Mouse (Mus musculus): ENCODE measurements at regions not wholly inside any gene's neighbourhood (a gene's known extent, or its start where the extent isn't known, plus 50 kb on each side); places are given as distances from the start of the nearest gene placed in this dataset.

GRCm38 (mm10) chr10:99959279-99959678, 56.2 kb upstream of the Kitl start:
- in situ Hi-C loops (cut with MboI, MseI): loop anchor here (10.0 kb wide), 1 partner anchor 76 kb away; no protein-coding TSS in a partner anchor

- in situ Hi-C loops (cut with MboI, MseI): loop anchor here (10.0 kb wide), 1 partner anchor 82 kb away; no protein-coding TSS in a partner anchor
Measured at GRCm38 (mm10) chr10:99952486-99952885, 62.9 kb upstream of the Kitl start.

- in situ Hi-C loops (cut with MboI, MseI): loop anchor here (10.0 kb wide), 1 partner anchor 83 kb away; no protein-coding TSS in a partner anchor
Measured at GRCm38 (mm10) chr10:99951718-99952117, 63.7 kb upstream of the Kitl start.

DNA sequence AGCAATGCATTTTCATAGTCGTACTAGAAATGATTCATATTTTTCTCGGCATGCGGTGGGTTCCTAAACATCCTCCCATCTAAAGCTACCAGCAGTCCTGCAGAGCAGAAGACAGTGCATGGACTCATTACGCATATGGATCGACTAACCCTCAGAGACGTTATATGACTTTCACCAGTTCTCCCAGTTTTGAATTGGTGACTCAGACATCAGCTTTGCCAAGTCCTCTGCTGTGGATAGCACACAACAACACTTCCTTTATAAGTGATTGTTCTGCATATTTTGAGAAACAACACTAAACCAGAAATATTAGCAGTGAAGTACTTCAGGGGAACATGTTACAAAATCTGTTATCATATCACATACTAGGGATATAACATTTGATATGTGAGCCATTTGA, 64.1 kb upstream of the Kitl start:
- in situ Hi-C loops (cut with MboI, MseI): loop anchor here (10.0 kb wide), 1 partner anchor 83 kb away; no protein-coding TSS in a partner anchor

GRCm38 (mm10) chr10:99948740-99949139, 66.7 kb upstream of the Kitl start:
- in situ Hi-C loops (cut with MboI, MseI): no loop called here

DNA sequence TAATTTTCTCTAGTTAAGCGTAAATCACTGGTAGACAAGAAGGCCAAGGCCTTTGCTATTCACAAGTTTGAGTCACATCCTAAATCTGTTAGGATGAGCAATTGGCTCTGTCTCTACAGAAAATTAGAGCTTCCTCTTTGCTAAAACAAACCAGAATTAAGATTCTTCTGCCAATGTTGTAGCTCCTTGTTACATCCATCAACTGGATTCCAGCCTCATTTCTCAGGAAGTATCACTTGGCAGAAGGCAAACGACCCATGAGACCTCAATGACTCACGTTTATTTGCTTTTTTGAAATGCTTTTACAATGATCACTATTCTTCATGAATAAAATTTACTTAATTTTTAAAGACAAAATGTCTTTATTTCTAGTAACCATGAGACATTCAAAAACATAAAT, 70.0 kb upstream of the Kitl start:
- in situ Hi-C loops (cut with MboI, MseI): no loop called here

GRCm38 (mm10) chr10:99941665-99942064, 73.8 kb upstream of the Kitl start:
- in situ Hi-C loops (cut with MboI, MseI): no loop called here

GRCm38 (mm10) chr10:99938901-99939300, 76.5 kb upstream of the Kitl start:
- in situ Hi-C loops (cut with MboI, MseI): no loop called here

DNA sequence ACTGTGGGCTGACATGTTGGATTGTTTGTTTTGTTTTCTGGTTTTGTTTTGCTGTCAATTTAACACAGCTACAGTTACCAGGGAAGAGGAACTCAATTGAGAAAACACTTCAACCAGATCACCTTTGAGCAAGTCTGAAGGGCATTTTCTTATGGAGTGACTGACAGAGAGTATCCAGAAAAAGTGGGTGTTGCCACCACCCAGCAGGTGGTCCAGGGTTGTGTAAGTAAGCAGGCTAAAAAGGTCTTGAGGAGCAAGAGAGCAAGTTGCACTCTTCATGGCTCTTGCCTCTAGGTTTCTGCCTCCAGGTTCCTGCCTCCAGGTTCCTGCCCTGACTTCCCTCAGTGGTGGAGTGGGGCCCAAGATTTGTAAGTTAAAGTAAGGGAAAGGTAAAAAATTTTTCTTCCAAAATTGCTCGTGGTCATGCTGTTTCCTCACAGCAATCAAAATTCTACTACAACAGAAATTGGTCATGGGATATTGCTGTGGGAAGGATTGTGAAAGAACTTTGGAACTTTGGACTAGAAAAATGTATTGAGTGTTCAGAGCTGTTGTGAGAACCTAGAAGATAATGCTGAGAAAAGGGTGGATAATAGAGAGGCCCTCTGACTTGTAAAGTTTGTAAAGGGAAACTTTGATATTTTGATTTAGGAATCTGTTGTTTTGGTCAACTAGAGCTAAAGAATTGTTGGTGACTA, 77.4 kb upstream of the Kitl start:
- in situ Hi-C loops (cut with MboI, MseI): no loop called here

DNA sequence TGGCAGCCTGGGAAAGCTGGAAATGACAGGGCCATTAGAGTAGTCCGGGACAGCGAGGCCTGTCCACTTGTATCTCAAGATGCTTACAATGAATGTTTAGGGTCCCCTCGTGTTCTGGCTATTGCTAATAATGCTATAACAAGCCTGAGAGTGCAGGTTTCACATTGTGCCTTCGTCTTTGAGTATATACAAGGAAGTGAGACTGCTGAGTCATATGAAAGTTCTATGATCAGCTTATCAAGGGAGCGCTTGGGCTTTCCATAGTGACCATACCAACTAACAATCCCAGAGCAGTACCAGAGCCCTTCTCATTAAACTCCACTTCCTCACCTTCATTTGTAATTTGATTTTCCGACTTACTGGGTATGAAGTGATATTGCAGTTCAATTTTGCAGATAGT, 86.2 kb upstream of the Kitl start:
- in situ Hi-C loops (cut with MboI, MseI): no loop called here

- in situ Hi-C loops (cut with MboI, MseI): no loop called here
Measured at GRCm38 (mm10) chr10:99927913-99928312, 87.5 kb upstream of the Kitl start.

GRCm38 (mm10) chr10:99926327-99926954, 89.0 kb upstream of the Kitl start:
- in situ Hi-C loops (cut with MboI, MseI): no loop called here

- in situ Hi-C loops (cut with MboI, MseI): no loop called here
Measured at GRCm38 (mm10) chr10:99924541-99924940, 90.9 kb upstream of the Kitl start.

DNA sequence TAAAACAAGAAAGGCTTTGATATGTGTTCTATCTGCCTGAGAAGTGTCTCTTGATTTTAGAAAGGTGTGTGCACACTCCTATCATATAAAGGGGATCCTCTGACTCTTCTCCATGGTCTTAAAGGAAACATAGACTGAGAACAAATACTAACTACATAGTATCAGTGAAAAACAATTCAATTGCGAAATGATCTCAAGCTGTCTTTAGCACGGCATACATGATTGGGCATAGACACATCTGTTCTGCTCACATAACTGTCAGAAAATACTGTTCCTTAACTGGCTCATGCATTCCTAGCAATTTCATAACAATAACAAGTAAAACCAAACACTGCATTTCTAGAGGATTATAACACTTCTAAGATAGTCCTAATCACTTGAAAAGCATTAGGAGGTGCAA, 95.5 kb upstream of the Kitl start:
- in situ Hi-C loops (cut with MboI, MseI): no loop called here

DNA sequence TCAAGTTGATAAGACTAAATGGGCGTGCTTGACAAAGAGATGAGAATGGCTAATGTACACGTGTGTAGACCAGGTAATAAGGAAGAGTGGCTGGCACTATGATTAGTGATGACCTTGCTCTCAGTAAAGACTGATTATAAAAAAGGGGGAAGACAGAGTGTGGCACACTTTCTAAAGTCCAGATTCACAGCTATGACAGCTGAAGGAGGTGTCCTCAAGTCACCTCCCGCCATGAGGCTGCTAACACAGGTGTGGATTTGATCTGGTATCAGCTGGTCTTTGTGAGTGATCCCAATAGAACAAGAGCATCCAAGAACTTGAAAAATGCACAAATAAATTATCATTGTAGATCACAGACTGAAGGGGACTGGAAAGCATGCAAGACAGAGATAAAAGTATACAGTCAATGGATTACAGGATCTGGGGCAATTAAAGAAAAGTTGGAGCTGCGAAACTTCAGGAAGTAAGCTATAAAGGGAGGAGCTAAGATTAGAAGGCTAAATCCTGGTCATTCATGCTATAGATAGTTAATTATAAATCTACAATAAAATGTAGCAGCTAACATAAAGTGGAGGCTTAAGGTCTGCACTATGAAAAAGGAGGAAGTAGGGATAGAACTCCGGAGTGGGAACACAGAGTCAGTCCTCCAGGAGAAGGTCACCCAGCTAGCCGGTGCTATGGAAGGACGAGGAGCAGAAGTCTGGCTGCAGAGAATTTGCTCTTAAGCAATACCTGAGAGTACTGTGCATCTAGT, 96.7 kb upstream of the Kitl start:
- in situ Hi-C loops (cut with MboI, MseI): no loop called here

- in situ Hi-C loops (cut with MboI, MseI): no loop called here
Measured at GRCm38 (mm10) chr10:99913846-99914187, 101.6 kb upstream of the Kitl start.

DNA sequence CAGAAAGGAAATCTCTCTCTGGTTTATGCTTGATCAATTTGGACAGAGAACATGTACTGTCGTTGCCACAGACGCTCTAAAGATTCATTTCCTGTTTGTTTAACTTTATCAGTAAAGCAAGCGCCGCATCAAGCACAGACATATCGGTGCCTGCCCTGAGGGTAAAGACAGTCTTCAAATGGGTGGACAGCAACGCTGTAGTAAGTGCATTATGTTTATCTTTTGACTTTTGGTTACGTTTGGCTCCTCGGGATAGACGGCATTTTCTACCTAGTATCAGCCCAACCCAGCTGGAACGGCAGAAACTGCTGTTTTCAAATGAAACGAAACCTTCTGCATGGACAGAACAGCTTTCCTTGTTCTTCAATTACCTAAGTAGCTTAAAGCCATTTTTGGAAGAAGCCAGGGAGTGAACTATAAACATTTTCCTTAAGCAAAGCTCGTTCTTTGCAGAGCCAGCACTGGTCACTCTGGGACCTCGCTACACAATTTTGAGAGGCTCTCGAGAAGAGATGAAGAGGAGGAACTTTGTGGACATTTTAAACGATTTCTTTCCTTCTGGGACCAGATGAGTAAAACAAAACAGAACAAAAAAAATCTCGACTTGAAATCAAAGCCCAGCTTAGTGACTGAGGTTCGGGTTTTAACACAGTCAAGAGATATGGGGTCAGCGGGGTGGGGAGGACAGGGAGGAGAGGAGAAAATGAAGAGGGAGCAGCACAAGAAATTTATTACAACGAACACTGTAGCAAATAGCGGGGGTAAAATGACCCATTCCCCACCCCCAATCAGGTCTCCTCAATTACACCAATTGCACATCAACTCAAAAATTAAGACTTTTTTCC, 102.2 kb upstream of the Kitl start:
- in situ Hi-C loops (cut with MboI, MseI): no loop called here

GRCm38 (mm10) chr10:99910011-99910723, 105.3 kb upstream of the Kitl start:
- in situ Hi-C loops (cut with MboI, MseI): no loop called here

DNA sequence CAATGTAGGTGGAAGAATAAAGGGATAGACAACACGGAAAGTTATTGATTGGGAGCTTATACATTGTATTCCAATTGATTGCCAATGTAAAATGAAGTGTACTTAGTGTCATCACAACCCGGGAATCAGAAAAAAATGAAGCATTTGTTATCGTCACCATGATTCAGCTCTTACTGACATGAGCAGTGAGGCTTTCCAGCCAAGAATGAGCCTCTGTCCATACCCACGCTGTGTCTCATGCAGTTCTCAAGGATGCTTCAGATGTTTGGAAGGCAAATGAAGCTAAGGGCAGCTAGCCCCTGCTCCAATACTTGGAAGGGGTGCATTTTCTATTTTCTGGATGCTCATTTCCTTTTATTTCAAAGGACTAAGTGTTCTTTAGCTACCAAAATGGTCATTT, 107.4 kb upstream of the Kitl start:
- in situ Hi-C loops (cut with MboI, MseI): no loop called here

DNA sequence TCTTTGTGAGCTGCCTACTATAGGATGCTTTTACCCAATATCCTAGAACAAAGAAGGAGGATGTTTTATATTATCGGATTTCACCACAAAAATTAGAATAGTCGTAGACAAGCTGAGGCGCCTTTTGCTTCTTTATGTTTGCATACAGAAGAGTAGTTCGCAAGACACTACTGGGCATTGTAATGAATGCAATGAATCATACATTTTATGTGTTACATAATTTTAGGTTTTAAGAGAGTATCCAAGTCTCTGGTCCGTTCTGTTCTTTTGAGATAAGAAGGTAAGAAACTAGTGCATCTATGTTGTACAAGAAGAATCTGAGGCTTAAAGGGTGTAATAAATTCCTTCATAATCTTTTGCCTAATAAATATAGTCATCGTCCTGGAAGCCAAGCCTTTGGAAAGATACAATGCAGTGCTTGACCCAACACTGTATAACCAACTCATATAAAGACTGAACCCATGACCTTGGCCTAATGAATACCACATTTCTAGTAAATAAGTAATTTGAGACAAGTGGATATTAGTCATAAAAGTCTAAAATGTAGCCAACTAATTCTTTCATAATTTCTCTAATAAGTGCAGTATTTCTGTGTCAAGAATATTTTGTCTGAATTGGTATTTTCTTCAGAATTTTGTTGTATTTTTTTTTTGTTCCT, 108.5 kb upstream of the Kitl start:
- in situ Hi-C loops (cut with MboI, MseI): no loop called here
